Mouse (Mus musculus): Measurements from ENCODE around the gene Med16.

- no peak for TF ChIP-seq POLR2A (IDR thresholded peaks at IDR 0.05; ENCODE audit: extremely low read depth, insufficient read depth, low read length)
- no peak for TF ChIP-seq CTCF (IDR thresholded peaks at IDR 0.05; ENCODE audit: extremely low read depth, insufficient read depth, low read length)
Measured at GRCm38 (mm10) chr10:79871845-79872244, 36.9 kb downstream of the Med16 start.

All from cortical plate, adult 2 months (tissue).